Mouse (Mus musculus) adipocyte (in vitro differentiated cells): ENCODE measurements around the gene Cela3a.

Source experiments
- DNase-seq: peaks from one replicate; pipeline ENCODE4 v3.0.0-alpha.2; 2016; ENCODE audit warnings: low spot score

Cela3a gene

DNA sequence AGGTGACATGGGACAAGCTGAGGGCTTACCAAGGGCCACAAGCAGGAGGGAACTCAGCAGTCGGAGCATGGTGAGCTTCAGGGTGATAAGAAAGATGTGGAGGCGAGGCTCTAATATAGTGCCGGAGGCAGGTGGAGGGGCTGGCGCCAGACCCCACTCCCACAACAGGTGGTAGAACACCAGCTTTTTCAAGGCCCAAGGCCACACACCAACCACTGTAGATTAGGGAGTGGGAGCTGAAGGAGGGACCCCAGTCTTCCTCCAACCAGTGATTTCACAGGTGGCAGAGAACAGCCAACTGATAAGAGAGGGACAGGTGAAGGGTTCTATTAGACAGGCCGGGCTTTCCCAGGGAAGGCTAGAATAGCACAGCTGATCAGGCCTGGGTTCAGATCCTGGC lies at the start of gene Cela3a:
TSS of gene Cela3a (minus strand) at position 101 of the 400 bp plus-strand sequence.
- DNase-seq: no peak

DNA sequence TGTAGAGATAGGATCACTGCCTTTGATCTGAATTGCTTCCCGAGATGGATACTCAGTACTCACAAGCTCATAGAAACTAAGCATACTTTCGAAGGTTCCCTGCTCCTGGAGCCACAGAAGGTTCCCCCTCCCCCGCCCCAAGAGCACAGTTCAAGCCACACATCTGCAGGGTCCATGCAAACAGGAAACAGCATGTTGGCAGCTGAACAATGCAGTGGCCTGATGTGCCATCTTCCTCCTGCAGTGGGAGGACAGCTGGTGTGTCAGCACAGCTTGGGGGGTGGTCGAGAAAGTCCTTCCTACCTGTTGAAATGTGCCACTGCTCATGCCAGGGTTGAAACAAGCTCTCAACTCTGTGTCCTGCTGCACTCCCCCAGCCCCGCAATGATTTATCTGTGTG lies 49.3 kb upstream of the Cela3a start:
- DNase-seq: no peak

DNA sequence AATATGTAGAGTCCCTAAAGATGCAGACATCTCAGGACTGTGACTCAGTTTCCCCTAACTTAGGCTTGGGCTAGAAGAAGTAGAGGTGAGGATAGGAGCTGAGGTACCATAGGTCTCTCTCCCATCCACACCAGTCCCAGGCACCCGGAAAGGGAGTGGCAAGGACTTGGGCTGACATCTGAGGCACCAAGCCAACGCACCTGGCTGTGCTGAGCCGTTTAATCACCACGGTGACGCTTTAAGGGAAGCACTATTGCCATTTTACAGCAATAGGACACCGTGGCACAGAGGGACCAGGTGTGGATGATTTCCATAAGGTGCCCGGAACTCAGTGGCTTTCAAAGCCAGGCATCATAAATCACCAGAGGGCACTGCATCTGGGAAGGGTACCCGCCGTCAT lies 48.7 kb upstream of the Cela3a start:
- DNase-seq: no peak

DNA sequence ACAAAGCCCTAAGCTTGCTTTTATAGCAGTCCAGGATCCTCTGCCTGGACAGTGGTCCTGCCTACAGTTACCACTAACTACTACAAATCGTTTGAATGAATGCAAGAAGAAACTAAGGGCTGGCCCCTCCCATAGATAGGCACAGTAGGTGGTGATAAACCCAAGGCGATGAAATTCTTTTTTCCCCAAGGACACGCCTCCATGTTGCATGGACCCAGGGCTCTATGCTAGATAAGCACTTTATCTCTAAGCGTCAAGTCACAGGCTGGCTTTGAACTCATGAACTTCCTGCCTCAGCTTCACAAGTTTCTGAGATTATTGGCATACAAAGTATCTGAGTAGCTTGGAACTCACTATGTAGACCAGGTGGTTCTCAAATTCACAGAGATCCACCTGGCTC lies 47.7 kb upstream of the Cela3a start:
- no peak for DNase-seq

DNA sequence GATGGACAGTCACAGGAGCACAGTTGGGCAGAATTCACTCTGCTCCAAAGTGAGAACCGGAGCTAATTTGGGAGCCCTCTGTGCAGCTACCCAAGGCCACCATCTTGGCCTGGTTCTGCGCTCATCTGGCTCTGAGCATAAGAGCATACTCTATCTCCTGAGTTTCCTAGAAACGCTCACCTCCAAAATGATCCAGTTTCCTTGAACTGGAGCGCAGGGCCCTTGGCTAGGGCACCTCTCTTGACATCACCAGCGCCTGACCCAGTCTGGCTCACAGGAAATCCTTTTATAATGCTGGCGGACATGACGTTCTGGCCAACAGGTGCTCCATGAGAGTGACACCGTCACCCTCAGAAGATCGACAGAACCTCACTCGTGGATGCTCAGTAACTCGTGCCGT lies 47.0 kb upstream of the Cela3a start:
- no peak for DNase-seq

DNA sequence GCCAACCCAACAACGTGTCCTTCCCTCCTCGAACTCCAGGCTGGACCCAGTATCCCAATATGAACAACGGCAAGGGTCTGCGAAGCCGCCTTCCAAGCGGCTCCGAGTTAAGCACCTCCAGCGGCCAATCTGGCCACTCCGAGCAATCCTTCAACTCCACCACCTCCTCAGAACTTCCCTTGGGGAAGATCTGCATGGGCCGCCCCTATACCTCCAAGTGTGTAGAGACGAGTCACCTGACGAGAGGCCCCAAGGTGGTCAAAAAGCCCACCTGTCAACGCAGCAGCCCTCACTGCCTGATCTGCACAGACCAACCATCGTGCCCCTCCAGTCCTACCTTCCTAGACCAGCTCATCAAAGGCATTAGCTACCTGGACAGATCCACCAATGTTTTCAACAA lies 45.0 kb upstream of the Cela3a start:
- no peak for DNase-seq

DNA sequence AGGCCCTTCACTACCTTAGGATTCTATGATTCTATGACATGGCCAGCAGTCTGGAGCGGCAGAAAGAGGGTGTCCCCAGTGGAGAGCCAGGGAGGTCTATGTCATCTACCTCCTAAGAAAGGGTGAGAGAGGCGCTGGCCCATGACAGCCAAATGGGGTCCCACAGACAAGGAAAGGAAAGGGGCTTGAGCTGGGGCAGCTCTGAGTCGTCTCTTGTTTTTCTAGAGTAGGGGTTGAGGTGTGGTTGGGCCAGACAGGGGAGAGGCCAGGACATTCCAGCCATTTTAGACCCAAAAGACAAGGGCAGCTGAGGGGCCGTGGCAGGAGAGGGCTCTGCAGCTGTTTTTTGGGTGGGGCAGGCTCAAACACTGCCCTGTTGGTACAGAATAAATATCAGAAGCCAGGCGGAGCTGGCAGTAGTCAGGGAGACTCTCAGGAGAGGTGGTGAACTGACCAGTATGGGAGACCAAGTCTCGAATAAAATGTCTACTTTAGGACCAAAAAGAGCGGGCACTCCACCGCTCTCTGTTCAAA lies 43.7 kb upstream of the Cela3a start, which contains the start of gene 1700013G24Rik:
TSS of gene 1700013G24Rik (plus strand) at position 51 of the 534 bp plus-strand sequence.
- no peak for DNase-seq

DNA sequence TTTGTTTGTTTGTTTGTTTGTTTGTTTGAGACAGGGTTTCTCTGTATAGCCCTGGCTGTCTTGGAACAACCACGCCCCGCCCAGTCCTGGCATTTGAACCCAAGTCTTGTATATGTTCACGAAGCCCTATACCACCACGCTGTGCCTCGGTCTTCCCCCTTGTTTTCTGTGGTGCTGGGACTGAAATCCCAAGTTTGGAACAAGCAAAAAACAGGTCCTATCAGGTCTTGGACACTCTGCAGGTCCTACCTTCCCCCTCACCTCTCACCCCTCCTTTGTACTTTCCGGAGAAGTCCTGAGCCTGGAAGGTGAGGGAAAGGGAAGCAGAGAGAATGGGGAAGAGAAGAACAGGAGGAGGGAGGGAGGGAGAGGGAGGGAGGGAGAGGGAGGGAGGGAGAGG lies 42.6 kb upstream of the Cela3a start:
- no peak for DNase-seq

DNA sequence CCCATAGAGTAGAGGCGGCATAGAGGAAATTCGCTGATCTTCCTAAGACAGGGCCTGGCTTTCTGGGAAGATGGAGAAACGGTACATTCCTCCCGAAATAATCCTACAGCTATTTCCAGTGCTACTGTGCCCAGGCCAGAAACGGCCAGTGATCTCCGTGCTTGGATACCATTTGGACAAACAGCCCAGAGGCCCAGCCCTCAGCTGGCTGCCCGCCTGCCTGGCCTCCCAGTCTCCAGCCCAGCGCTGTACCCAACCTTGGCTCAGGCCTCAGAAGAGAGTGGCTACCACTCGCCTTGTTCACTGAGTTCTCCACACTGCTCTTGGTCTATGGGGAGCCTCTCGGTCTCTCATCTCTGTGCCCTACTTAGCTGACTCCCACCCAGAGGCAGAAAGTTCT lies 40.1 kb upstream of the Cela3a start:
- DNase-seq: peak; percentile 89

DNA sequence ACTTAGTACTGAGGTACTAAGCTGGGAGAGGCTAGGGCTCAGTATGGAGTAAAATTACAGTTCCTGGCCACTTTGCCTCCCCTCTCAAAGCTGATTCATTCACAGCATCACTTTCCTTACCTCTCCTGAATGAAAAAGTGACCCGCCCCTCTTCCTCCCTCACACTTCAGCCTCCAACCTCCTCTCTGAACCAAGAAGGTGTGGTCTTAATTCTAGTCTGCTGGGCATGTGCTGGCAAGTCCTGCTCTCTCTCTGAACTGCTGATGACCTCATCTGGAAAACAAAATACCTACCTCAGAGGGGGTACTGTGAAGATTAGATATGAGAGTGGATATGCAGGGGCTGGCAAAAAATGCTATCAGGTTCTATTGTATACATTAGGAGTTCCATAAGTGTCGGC lies 39.5 kb upstream of the Cela3a start:
- DNase-seq: peak; percentile 45

DNA sequence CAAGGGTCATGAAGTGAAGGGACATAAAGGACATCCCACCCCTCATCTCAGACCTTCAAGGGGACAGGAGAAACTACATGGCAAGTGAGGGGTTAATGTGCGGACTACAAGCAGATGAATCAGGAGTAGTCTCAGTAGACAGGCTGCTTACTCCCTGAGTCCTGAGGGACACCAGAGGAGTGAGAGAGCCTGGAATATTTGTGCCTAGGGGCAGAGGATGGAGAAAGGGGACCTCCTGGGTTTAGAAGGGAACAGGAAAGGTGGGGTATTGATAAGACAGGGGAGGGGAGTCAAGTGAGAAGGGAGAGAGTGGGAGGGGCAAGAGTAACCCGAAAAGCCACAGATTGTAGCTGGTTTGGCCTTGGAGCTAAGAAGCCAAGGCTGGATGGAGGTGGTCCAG lies 39.0 kb upstream of the Cela3a start:
- no peak for DNase-seq

DNA sequence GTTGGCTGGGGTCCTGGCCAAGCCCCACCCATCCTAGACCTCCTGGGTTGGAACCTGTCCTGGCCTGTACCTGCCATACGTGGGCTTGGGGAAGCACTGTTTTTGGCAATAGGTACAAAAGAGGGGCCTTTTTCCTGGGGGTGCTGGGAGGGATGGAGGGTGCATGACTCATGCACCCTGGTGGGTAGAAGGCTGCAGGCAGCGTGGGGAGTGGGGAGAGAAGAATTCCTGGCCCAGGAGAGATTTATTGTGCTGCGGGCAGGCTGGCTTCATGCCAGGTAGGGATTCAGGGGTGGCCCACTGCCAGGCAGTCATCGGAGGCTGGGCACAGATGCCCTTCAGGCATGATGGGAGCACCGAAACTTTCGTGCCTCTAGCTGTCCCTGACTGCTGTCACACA lies 38.6 kb upstream of the Cela3a start:
- DNase-seq: peak; percentile 76

DNA sequence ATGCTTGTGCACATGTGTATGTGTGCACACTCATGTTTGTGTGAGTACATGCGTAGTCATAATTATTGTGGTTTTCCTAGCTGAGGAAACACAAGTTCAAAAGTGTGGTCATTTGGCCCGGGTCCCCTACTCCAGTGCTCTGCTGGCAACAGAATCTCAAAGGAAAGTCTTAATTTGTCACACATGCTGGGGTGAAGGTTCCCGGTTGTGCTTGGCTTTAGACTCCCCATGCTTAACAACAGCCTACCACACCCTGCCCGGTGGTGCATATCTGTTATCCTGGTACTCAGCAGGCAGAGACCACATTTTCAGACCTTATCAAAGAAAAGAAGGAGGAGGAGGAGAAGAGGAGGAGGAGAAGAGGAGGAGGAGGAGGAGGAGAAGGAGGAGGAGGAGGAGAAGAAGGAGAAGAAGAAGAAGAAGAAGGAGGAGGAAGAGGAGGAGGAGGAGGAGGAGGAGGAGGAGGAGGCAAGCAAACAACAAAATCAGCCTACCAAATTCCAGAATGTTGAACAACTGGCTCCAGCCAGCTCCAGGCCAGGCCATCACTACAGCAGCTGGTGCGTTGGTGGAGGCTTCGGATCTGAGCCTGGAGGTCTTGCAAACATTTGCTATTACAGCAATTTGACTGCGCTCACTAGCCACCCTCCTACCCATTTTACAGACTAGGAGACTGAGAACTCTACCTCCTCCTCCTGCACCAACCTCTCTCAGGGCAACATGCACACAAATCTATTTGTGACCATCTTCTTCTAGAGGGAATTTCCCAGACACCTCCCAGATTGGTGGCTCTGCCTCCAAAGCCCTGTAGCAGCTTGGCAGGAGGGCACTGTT lies 38.0 kb upstream of the Cela3a start:
- peak; percentile 87 for DNase-seq

DNA sequence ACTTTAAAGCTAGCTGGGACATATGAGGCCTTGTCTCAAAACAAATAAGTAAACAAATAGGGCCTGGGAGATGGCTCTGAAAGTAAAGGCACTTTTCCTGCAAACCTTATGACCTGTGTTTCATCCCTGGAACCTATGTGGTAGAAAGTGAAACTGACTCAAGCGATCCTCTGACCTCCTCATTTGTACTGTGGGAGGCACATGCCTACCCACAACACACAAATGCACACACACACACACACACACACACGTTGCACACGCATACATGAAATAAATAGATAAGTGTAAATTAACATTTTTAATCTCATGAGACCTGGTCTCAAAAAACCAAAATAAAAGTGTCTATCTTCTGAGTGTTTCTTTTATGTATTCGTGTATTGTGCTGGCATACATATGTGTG lies 36.3 kb upstream of the Cela3a start:
- no peak for DNase-seq

DNA sequence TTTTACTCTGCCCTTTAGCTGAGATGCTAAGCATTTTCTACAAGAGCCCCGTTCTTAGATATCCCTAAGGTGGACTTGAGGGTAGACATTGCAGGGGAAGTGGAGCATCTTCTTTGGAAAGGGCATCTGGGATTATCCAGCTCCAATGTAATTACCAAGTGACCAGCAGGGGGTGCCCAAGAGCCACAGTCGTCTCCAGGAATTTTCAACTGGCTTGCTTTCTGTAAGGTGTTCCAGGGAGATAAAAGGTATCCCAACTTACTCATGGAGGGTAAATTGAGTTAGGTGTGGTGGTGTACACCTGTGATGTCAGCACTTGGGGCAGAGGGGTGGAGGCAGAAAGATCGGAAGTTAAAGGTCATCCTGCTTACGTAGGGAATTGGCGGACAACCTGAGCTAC lies 34.0 kb upstream of the Cela3a start:
- peak; percentile 81 for DNase-seq

DNA sequence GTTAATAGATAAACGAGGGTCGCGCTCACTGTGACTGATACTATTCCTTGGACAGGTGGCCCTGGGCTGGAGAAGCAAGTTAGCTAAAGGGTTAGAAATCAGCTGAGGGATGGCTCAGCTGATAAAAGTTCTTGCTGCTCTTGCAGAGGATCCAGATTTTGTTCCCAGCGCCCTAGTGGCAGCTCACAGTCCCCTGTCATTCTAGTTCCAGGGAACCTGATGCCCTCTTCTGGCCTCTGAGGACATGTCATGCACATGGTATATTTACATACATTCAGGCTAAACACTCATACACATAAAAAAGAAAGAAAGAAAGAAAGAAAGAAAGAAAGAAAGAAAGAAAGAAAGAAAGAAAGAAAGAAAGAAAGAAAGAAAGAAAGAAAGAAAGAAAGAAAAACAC lies 31.7 kb upstream of the Cela3a start:
- no peak for DNase-seq

DNA sequence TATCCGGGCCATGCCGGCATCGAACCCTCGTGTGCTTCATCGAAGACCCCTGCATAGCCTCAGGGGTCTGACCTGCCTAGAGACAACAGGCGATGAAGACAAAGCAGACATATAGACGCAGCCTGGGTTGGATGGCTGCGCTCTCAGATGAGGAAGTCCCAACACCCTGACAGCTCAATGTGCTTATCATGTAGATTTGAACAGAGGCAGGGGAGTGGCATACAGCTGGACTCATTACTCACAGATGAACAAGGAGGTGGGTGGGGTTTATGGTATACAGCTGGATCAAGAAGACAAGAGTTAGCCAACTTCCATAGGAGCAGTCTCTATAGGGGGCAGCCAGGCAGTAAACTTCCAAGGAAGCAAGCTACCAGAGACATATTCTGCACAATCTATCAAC lies 29.3 kb upstream of the Cela3a start:
- DNase-seq: no peak

DNA sequence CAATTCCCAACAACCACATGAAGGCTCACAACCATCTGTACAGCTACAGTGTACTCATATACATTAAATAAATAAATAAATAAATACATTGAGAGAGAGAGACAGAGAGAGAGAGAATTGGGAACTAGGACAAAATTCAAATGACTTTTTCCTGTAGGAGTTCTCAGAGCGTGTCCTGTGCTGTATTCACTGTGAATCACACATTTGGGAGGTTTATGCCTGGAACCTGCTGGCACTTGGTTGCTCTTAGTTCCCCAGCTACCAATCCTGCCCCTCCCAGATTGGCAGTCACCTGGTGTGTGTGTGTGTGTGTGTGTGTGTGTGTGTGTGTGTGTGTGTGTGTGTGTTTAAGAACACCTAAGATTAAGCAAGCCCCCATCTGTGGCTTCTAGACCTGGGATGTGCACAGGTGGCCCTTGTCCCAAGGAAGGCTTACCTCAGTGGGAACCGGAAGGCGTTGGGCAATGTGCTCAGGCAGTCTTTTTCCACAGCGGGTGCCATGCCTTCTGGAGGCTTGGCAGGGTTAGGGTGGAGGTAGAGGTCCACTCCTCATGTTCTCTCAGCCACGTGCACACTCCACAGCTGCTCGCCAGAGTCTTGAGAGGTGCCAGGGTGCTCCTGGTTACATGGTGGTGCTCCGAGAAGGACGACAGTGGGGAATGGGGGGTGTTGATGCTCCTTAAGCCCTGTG lies 27.5 kb upstream of the Cela3a start:
- no peak for DNase-seq

DNA sequence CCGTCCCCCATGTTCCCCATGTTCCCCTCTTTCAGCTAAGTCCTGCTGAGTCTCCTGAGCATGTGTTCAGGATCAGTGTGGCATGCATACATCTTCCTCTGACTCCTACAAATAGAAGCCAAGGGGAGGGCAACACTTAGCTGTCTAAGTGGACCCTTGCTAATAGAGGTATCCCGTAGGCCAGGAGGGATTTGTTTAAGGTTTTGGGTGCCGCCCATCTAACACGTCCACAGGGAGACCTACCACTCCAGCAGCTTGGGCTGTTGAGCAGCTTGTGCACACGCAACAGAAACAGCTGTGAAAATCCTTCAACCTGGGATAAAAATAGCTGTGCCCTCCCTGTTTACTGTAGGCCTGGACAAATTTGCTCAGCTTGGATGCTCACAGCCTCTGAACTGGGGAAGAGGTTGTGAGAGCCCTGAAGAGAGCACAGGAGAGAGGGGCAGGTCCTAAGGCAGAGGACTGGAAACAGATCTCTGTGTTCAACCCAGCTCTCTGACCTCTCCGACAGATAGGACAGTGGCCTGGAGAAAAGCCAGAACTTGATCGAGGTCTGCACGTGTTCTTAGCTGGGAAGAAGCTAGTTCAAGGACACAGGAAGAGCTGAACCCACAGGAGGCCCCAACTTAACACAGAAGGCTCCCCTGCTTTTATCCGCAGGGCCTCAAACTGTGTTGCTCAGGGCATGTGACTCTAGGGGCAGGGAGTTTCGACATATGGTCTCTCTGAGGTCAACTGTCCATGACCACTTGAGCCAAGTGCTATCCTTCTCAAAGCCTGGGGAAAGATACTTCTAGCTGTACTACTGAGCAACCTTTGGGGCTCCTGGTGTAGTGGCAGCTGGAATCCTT lies 23.3 kb upstream of the Cela3a start:
- peak; percentile 81 for DNase-seq

DNA sequence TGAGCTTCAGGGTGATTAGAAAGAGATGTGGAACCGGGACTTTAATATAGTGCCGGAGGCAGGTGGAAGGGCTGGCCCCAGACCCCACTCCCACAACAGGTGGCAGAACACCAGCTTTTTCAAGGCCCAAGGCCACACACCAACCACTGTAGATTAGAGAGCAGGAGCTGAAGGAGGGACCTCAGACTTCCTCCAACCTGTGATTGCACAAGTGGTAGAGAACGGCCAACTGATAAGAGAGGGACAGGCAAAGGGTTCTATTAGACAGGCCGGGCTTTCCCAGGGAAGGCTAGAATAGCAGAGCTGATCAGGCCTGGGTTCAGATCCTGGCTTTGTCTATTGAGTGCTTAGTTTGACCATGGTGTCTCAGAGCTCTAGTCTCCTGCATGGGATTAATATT lies 20.9 kb upstream of the Cela3a start, which contains the start of gene Cela3b:
TSS of gene Cela3b (minus strand) at position 39 of the 400 bp plus-strand sequence.
- no peak for DNase-seq

DNA sequence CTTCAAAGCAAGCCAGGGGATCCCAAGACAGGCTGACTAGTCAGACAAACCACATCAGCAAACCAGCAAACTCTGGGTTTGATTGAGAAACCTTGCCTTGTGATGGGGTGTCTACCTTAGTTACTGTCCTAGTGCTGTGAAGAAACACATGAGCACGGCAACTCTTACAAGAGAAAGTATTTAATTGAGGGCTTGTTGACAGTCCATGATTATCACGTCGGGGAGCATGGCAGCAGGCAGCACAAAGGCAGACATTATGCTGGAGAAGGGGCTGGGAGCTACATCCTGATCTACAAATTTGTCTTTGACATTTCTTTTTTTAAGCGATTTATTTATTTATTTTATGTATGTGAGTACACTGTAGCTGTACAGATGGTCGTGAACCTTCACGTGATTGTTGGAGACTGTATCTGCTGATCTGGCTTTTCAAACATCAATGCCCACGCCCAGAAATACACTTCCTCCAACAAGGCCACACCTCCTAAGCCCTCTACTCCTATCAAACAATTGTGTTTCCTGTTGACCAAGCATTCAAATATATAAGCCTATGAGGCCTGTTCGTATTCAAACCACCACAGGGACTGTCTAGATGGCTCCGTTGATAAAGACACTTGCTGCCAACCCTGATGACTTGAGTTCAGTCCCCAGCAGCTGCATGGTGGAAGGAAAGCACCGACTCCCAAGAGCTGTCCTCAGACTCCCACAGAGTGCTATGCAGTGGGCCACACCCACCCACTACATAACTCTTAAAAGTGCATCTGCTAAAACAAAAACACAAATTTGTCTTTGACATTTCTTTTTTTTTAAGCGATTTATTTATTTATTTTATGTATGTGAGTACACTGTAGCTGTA lies 8.3 kb upstream of the Cela3a start:
- DNase-seq: no peak
